Mouse (Mus musculus): ENCODE data around the gene Radil. TPM values are rescaled to one million over a fixed set of nuclear protein-coding genes. Genes with fewer than 3 reads are reported as not detected.

Gene Radil
- total RNA-seq, 1 experiment from 2014 or later = not detected

DNA sequence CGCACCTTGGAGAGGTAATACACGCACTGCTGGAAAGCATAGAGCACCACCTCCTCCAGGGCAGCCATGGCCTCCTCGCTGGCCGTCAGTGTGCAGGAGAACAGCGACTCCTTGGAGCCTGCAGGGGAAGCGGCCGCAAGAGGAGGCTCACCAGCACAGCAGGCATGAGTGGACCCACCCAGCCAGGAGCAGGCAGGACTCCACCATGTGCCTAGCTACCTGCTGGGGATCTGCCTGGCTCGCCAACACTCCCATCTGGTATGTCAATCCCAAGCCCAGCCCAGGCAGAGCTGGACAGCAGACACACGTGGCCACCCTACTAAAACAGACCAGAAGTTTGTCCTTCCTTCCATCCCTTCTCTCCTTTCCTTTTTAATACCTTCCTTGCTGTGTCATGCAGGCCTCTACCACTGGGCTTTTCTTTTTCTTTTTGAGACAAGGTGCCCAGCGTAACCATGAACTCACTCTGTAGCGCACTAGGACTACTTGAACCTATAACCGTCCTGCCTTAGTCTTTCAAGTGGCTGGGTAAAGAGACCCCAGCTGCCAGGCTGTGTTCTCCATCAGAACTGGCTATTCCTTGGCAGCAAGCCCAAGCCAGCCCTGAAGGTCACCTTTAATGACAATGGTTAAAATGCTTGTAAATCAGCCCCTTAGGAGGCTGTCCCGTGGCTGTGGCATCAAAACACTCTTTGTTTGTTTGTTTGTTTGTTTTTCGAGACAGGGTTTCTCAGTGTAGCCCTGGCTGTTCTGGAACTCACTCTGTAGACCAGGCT is 55.4 kb downstream of the Radil start:
- ATAC-seq (replicated peaks; ENCODE audit: insufficient number of reproducible peaks, low FRiP score, low TSS enrichment, poor library complexity, severe bottlenecking) = no peak

DNA sequence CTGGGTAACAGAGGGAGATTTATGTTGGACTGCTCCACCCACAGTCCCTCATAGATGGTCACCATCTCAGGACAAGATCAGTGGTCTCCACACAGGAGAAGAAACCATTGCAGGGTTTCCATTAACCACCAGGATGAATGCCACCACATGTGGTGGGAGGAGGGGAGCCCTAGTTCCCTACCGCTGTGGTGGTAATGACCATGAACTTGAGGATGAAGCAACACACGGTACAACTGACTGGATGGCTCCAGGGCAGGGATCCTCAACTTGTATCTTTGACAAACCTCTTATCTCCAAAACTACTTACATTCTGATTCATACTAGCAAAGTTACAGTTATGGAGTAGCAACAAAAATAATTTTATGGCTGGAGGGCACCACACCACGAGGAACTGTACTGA is 57.6 kb downstream of the Radil start:
- no peak for ATAC-seq (replicated peaks; ENCODE audit: insufficient number of reproducible peaks, low FRiP score, low TSS enrichment, poor library complexity, severe bottlenecking)

DNA sequence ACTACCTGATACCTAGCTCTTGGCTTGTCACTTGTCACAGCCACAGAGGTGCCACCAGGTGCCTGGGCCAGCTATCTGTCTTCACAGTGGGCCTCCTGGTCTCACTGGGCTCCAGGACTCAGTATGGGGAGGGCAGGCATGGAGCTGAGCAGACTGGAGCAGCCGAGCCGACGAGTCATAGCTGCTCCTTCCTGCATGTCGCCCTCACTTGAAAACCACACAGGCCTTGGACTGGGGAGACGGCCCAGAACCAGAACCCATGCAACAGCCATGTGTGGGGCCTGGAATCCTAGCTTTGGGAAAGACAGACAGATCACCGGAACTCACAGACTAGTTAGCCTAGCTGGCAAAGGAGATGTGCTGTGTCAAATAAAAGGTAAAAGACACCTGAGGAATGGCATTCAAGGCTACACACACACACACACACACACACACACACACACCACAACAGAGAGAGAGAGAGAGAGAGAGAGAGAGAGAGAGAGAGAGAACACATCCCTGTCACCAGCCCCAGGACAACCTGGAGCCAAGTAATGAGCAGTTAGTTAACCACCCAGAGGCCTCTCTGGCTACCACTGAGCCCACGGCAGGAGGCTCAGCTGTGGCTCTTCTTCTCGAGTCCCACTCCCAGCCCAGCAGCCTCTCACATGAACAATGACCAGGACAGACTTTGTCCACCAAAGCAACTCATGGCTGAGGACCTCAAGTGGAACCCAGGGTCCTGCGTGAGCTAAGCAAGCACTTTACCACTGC is 60.8 kb downstream of the Radil start:
- ATAC-seq (replicated peaks; ENCODE audit: insufficient number of reproducible peaks, low FRiP score, low TSS enrichment, poor library complexity, severe bottlenecking) = no peak

DNA sequence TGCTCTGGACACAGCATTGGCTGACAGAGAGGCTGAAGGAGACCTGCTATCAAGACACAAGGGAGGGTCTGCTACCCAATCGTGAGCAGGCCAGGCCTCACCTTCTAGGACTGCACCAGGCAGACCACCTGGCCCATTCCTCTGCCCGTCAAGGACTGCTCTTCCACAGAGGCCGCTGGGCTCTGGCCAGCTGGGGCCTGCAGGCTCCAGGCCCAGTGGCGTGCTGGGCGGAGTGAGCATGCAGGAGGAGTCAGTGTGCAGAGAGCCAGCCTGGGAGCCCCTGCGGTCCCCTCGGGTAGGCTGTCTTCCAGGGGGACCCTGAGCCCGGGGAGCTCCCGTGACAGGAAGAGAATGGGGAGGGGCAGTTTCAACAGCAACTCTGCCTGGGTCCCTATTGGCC is 64.2 kb downstream of the Radil start:
- ATAC-seq (replicated peaks; ENCODE audit: insufficient number of reproducible peaks, low FRiP score, low TSS enrichment, poor library complexity, severe bottlenecking) = no peak

DNA sequence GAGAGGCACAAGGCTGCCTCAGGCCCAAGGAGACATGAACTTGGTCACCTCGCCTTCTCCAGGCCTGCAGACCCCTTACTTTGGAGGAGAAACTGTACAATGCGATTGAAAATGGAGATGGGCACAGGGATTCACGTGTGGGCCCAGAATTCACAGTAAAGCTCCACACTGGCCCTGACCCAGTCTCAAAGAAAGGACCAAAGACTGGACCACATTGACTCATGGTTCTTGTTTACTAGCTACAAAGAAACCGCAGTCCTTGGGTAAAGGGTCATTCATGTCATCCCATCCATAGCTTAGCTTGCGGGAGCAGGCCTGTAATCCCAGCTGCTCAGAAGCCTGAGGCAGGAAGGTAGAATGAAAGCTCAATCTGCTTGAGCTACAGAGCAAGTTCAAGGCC is 67.3 kb downstream of the Radil start:
- ATAC-seq (replicated peaks; ENCODE audit: insufficient number of reproducible peaks, low FRiP score, low TSS enrichment, poor library complexity, severe bottlenecking) = no peak

DNA sequence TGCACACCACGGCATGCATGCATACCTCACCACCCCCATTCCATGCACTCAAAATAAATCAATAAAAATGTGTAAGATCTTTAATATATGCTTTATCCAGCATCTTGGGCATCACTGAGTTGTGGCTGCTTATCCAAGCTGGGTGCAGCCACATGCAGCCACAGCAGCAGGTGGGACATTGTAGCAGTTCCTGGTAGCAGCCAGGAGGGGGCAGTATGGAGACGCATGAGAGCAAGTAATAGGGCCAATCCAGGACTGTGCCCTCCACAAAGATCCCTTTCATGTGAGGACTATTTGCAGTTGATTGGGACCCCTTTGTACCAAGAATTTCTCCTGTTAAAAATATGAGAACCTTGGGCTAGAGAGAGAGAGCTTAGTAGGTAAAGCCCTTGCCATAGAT is 68.4 kb downstream of the Radil start:
- no peak for ATAC-seq (replicated peaks; ENCODE audit: insufficient number of reproducible peaks, low FRiP score, low TSS enrichment, poor library complexity, severe bottlenecking)

DNA sequence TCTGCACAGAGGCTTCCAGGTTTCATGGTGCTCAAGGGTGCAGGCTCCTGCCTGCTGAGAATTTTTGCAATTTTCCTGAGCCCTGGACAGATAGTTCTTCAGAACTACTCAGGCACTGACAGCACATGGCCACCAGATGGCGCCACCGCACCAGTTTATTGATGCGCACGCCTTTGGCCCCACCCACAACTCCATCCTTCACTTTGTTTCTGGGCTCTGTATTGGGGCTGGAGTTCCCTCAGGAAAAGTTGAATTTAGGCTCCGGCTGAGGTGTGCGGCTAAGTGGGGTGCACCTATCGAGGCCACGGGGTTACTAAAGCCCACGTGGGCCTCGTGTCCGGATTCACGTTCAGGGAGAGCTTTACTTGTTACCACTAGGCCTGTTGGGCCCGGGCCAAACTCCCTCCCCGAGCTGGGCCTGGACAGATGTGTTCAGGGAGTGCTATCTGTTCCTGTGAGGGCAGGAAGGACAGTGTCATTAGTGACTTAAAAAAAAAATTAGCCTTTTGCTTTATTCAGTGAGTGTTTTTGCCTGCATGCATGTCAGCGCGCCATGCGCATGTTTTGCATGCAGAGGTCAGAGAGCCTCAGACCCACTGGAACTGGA is 72.0 kb downstream of the Radil start:
- peak; percentile 65 for ATAC-seq (replicated peaks; ENCODE audit: insufficient number of reproducible peaks, low FRiP score, low TSS enrichment, poor library complexity, severe bottlenecking)

DNA sequence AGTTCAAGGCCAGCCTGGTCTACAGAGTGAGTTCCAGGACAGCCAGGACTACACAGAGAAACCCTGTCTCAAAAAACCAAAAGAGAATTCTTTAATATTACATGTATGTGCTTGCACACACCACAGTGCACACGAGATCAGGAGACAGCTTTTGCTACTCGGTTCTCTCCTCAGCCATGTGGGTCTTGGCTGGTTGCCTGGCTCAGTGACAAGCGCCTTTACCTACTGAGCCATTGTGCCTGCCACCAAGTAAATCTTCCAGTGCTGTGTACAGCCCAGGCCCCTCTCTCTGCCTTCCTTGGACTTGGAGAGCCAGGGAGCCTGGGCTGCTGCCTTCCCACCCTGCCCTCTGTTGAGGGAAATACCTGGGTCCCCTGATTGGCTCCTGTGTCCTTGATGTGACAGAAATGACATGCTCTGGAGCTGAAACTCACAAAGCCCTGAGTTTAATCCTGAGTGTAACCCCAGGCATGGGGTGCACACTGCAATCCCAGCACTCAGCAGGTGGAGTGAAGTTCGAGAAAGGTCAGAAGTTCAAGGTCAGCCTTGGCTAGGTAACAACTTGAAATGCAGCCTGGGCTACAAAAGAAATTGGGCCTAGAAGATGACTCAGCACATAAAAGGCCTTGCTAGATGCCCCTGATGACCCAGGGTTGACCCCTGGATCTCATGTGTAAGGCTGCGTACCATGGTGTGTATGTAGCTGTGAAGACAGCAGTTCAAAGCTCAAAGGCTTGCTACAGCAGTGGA is 72.9 kb downstream of the Radil start:
- no peak for ATAC-seq (replicated peaks; ENCODE audit: insufficient number of reproducible peaks, low FRiP score, low TSS enrichment, poor library complexity, severe bottlenecking)

DNA sequence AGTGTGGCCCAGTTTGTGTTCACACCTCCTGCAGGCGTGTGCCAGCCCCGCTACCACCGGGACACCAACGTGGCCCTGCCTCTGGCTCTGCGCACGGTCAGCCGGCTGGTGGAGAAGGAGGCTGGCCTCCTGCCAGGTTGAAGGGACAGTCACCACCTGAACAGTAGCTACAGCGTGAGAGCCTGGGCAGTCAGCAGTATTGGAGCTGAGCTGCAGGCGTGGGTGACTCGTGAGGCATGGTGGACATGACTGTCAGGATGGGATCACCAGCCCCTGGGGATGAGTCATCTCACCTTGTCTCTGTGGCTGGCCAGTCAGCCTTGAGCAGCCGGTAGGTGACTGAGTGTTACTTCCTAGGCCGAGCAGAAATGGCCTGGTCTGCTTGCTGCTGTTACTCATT is 73.6 kb downstream of the Radil start:
- ATAC-seq (replicated peaks; ENCODE audit: insufficient number of reproducible peaks, low FRiP score, low TSS enrichment, poor library complexity, severe bottlenecking) = no peak

DNA sequence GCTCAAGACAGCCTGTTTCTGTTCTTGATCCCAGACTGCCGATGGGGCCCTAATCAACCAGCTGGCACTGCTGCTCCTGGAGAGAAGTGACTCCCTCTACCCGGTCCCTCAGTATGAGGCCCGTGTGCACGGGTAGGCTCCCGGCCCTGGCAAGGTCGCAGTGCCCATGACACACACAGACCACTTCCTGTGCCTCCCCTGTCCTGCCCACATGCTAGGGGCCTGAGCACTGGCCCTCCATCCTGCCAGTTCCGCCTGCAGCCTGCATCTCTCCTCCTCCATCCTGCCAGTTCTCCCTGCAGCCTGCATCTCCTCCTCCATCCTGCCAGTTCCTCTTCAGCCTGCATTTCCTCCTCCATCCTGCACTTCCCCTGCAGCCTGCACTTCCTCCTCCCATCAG is 75.2 kb downstream of the Radil start:
- no peak for ATAC-seq (replicated peaks; ENCODE audit: insufficient number of reproducible peaks, low FRiP score, low TSS enrichment, poor library complexity, severe bottlenecking)

DNA sequence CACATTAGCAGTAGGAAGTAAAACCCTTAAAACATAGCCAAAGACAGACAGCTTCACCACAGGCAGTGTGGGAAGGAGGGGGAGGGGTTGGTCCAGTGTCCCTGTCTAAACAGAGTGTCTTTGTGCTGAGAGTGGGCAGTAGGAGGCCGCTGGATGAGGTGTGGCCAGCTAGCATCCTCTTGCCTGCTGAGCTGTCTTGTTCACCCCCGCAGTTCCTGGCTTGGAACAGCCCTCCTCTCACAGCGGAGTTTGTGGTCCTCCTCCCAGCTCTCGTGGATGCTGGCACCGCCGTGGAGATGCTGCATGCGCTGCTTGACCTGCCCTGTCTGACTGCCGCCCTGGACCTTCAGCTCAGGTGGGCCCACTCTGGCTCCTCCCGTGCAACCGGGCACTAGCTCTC is 77.2 kb downstream of the Radil start:
- no peak for ATAC-seq (replicated peaks; ENCODE audit: insufficient number of reproducible peaks, low FRiP score, low TSS enrichment, poor library complexity, severe bottlenecking)

DNA sequence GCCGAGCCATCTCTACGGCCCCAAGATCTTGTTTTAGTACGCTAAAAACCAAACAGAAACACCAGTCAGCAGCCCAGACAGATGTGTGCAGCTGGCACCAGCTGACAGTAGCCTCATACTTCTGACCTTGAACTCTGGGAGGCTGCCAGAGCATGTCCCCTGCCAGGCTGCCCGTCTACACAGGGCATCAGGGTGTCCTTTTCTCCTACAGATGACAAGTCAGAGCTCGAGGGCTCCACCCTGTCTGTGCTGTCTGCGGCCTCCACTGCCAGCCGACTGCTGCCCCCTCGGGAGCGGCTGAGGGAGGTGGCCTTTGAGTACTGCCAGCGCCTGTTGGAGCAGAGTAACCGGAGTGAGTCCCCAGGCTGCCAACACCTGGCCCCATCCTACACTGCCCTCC is 81.1 kb downstream of the Radil start:
- ATAC-seq (replicated peaks; ENCODE audit: insufficient number of reproducible peaks, low FRiP score, low TSS enrichment, poor library complexity, severe bottlenecking) = no peak

DNA sequence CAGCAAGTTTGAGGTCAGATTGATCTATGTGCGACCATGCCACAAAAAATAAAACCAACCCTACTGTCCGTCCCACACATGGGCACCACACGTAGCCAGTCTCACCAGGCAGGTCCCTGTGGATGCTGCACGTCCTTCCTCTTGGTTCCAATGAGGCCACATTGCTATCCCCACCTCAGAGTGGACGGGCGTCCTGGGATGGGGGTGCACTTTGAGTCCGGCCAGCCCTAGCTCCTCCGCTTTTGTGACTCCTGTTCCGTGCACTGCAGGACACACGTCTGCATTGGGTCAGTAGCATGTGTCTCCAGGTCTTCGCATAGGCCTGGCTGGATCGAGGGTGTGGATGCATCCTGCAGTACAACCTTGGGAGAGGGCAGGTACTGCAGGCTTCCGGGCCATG is 82.5 kb downstream of the Radil start:
- no peak for ATAC-seq (replicated peaks; ENCODE audit: insufficient number of reproducible peaks, low FRiP score, low TSS enrichment, poor library complexity, severe bottlenecking)

DNA sequence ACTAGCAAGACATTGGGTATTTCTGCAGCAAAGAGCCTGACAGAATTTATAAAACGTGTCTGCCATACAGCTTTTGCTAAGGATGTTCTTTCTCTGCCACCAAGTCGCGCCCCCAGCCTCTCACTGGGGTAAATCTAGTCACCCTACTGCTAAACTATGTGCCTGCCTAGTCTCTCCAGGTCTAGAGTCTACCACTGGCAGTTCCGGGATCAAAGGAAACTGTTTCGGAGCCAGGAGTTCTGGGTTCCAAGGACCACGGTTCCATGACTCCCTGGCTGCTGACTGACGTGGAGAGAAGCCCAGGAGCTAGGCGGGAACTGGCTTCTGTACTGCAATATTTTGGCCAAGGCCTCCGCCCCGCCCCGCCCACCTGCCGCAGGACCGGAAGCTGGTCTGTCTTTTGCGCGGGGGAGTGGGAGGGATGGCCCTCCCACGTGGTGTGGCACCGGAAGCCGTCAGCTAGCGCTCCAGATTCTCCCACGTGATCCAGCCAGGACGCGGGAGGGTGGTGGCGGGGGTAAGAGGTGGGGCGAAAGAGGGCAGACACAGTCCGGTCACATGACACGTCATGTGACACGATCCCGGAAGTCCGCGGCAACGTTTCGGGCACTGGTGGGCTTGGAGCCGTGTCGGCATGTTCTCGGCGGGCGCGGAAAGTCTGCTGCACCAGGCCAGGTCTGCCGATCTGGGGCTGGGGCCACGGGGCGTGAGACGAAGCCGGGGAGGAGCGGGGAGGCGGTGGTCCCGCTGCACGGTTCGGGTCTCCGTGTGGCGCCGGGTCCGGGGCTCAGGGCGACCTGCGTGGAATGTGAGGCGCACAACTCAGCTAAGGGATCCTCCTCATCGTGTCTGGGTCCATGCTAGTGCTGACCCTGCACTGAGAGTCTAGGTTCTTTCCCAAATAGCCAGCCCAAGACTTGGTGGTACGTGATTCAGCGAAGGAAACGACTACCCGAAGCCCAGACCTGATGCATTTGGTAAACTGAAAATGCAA is 87.1 kb downstream of the Radil start, which contains the start of gene Ap5z1:
TSS of gene Ap5z1 (plus strand) at position 484 of the 994 bp plus-strand sequence.
- peak; percentile 82 for ATAC-seq (replicated peaks; ENCODE audit: insufficient number of reproducible peaks, low FRiP score, low TSS enrichment, poor library complexity, severe bottlenecking)

DNA sequence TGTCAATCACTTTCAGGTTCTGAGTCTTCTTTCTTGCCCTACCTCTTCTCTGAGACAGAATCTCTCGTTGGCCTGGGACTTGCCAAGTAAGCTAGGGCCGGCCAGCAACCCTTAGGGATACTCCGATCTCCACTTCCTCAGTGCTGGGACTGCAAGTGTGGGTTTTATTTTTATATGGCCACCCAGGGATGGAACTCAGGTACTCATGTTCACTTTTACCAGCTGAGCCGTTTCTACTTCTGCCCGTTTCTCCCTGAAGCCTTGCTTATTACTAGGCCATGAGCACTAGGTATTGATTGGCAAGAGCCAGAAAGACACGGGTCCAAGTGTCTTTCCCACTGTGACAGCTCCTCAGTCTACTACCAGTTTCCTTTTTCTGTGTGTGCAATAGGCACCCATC is 87.9 kb downstream of the Radil start:
- no peak for ATAC-seq (replicated peaks; ENCODE audit: insufficient number of reproducible peaks, low FRiP score, low TSS enrichment, poor library complexity, severe bottlenecking)

DNA sequence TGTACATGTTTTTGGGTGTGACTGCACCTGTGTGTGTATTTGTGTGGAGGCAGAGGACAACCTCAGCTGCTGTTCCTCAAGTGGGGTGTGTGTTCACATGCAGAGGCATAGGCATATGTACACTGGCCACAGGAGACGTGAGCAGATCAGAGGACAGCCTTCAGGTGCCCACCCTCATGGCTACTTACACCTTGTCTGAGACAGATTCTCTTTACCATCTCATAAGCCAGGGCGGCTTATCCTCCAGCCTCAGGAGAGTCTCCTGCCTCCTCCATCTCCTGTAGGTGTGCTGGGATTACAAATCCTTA is 88.3 kb downstream of the Radil start:
- no peak for ATAC-seq (replicated peaks; ENCODE audit: insufficient number of reproducible peaks, low FRiP score, low TSS enrichment, poor library complexity, severe bottlenecking)

DNA sequence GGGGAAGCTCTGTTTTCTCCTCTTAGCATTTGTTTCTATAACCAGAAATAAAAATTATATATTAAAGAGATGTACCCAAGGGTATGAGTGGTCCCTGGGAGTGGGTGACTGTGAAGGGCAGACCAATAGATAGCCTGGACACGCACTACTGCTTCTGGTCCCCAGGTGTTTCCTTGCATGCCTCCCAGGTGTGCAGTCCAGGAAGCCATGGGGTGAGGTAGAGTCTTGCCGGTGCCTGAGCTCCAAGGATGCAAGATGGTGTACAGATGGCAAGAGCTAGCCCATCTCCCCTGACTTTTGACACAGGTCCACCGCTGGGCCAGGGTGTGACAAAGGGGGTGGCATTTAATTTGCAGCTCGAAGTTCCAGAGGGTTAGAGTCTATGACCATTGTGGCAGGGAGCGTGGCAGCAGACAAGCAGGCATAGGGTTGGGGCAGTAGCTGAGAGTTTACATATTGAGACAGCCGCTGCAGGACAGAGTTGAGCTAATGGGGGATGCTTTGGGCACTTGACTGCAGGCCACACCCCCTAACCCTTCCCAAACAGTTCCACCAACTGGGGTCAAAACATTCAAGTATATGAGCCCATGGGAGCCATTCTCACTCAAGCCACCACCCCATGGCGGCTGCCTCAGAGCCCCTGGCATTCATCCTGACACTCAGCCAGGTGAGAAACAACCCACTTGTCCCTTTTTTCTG is 88.8 kb downstream of the Radil start:
- no peak for ATAC-seq (replicated peaks; ENCODE audit: insufficient number of reproducible peaks, low FRiP score, low TSS enrichment, poor library complexity, severe bottlenecking)

DNA sequence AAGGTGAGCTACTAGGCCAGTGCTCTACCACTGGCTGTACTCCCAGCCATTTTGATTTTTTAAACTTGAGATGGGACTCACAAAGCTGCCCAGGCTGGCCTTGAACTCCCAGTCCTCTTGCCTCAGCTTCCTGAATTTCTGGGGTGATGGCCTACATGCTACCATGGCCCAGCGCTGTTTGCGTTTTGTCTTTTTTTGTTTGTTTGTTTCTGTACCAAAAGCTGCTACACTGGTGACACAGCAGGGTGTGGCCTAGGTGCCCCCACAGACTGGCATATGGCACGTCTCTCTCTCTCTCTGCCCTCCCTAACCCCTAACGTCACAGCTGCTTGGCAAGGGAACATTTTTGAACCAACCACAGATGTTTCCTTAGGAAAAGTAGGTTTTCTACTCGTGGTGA is 91.1 kb downstream of the Radil start:
- ATAC-seq (replicated peaks; ENCODE audit: insufficient number of reproducible peaks, low FRiP score, low TSS enrichment, poor library complexity, severe bottlenecking) = no peak
